Mouse (Mus musculus) spleen, adult 2 months (tissue): ENCODE data around the gene Spata46. TPM values are rescaled to one million over a fixed set of nuclear protein-coding genes. Genes with fewer than 3 reads are reported as not detected.

ENCODE experiments used
- DNase-seq, 2 experiments: peaks; one replicate each; pipeline versions ENCODE4 v3.0.0 to v3.0.0-alpha.2; 2012 to 2021; ENCODE audit warnings: low spot score in 2 of 2, low read depth in 1 of 2
- H3K27ac ChIP-seq: fragments of 200-500 bp; 2 replicates; pipeline ENCODE4 v1.5.1; 2012; ENCODE audit warnings: low read length, inconsistent platforms; ENCODE audit not compliant: insufficient read depth
- H3K27me3 ChIP-seq: fragments of 200-500 bp; 2 replicates; pipeline ENCODE4 v1.6.1; 2012; ENCODE audit warnings: mild to moderate bottlenecking, moderate library complexity, low read length, inconsistent platforms; ENCODE audit not compliant: control insufficient read depth, insufficient read depth
- H3K36me3 ChIP-seq: fragments of 200-500 bp; 2 replicates; pipeline ENCODE4 v1.6.1; 2012; ENCODE audit warnings: mild to moderate bottlenecking, low read length, inconsistent platforms; ENCODE audit not compliant: control insufficient read depth, insufficient read depth
- H3K4me1 ChIP-seq: fragments of 200-500 bp; 2 replicates; pipeline ENCODE4 v1.6.1; 2011; ENCODE audit warnings: inconsistent platforms; ENCODE audit not compliant: control insufficient read depth, insufficient read depth, insufficient read length
- H3K4me3 ChIP-seq: fragments of 200-500 bp; 2 replicates; pipeline ENCODE4 v1.5.1; 2011; ENCODE audit warnings: mild to moderate bottlenecking, inconsistent platforms; ENCODE audit not compliant: insufficient read depth, insufficient read length; ENCODE audit errors: extremely low read depth
- CTCF ChIP-seq: fragments of 200-500 bp; IDR thresholded peaks from 2 replicates; pipeline ENCODE4 v1.5.1; 2011; ENCODE audit warnings: mild to moderate bottlenecking, inconsistent platforms; ENCODE audit not compliant: insufficient read depth, insufficient read length, insufficient replicate concordance; ENCODE audit errors: extremely low read depth
- POLR2A ChIP-seq: fragments of 200-500 bp; IDR thresholded peaks from 2 replicates; pipeline ENCODE4 v1.6.1; 2011; ENCODE audit warnings: low read depth, low read length, inconsistent platforms
- WGBS: fragments of 180-500 bp; shearing (Covaris S2); methylation state at CpG from one replicate; pipeline ENCODE4 v1.1.7; 2018; 5-methylcytosine and 5-hydroxymethylcytosine counted together
- polyA plus RNA-seq: library from polyadenylated mRNA; depleted of rRNA; stranded (reverse); fragments of >200 nt; gene quantifications from 2 replicates; pipeline ENCODE4 v1.2.3, GENCODE M21; 2012

The Spata46 gene
- polyA plus RNA-seq, 1 experiment: not detected

- TF ChIP-seq POLR2A (no peak), CTCF (no peak)
- Histone ChIP-seq H3K4me1 (no peaks in the 10 kb centered on the region), H3K27me3 (no peaks in the 10 kb centered on the region), H3K36me3 (no peaks in the 10 kb centered on the region), H3K27ac (no peak overlapping the region), H3K4me3 (no peak overlapping the region)
- no peak for DNase-seq
- 49% methylated on average over 9 of the region's 9 CpGs for WGBS
Measured at GRCm38 (mm10) chr1:170292239-170292951, 16.2 kb upstream of the Spata46 start.

- no peak overlapping the region for H3K4me3 ChIP-seq
Measured at GRCm38 (mm10) chr1:170293257-170293656, 15.3 kb upstream of the Spata46 start.

GRCm38 (mm10) chr1:170294786-170295570 lies 13.6 kb upstream of the Spata46 start:
- Histone ChIP-seq H3K27me3 (no peaks in the 10 kb centered on the region), H3K27ac (no peak overlapping the region), H3K4me1 (no peaks in the 10 kb centered on the region), H3K36me3 (no peaks in the 10 kb centered on the region), H3K4me3 (no peak overlapping the region)
- no peak for DNase-seq
- TF ChIP-seq CTCF (no peak), POLR2A (no peak)
- 91% methylated on average over 15 of the region's 15 CpGs for WGBS

More at GRCm38 (mm10) chr1:170293257-170293656, 15.3 kb upstream of the Spata46 start:
- DNase-seq: no peak
- WGBS: 82% methylated on average over 5 of the region's 5 CpGs
- no peaks in the 10 kb centered on the region for H3K36me3 ChIP-seq
- no peaks in the 10 kb centered on the region for H3K27me3 ChIP-seq
- H3K4me1 ChIP-seq: no peaks in the 10 kb centered on the region
- TF ChIP-seq POLR2A (no peak), CTCF (no peak)
- H3K27ac ChIP-seq: no peak overlapping the region

- DNase-seq: no peak
- Histone ChIP-seq H3K4me1 (no peaks in the 10 kb centered on the region), H3K4me3 (no peak overlapping the region), H3K36me3 (no peaks in the 10 kb centered on the region), H3K27ac (no peak overlapping the region), H3K27me3 (no peaks in the 10 kb centered on the region)
- WGBS: 29% methylated on average over 4 of the region's 4 CpGs
- TF ChIP-seq CTCF (no peak), POLR2A (no peak)
Measured at GRCm38 (mm10) chr1:170299496-170299895, 9.1 kb upstream of the Spata46 start.

GRCm38 (mm10) chr1:170301686-170302085 lies 6.9 kb upstream of the Spata46 start:
- Histone ChIP-seq H3K27me3 (no peaks in the 10 kb centered on the region), H3K4me3 (no peak overlapping the region), H3K27ac (no peak overlapping the region), H3K36me3 (no peaks in the 10 kb centered on the region), H3K4me1 (no peaks in the 10 kb centered on the region)
- TF ChIP-seq CTCF (no peak), POLR2A (no peak)
- DNase-seq: no peak
- WGBS: 94% methylated on average over 9 of the region's 9 CpGs

- Histone ChIP-seq H3K36me3 (no peaks in the 10 kb centered on the region), H3K27me3 (no peaks in the 10 kb centered on the region), H3K27ac (no peak overlapping the region), H3K4me3 (no peak overlapping the region), H3K4me1 (no peaks in the 10 kb centered on the region)
- DNase-seq: no peak
- TF ChIP-seq POLR2A (no peak), CTCF (no peak)
- 89% methylated on average over 6 of the region's 6 CpGs for WGBS
Measured at GRCm38 (mm10) chr1:170302456-170302855, 6.1 kb upstream of the Spata46 start.

GRCm38 (mm10) chr1:170303103-170303502 lies 5.5 kb upstream of the Spata46 start:
- Histone ChIP-seq H3K27ac (no peak overlapping the region), H3K4me1 (no peaks in the 10 kb centered on the region), H3K36me3 (no peaks in the 10 kb centered on the region), H3K4me3 (no peak overlapping the region), H3K27me3 (no peaks in the 10 kb centered on the region)
- WGBS: 94% methylated on average over 6 of the region's 6 CpGs
- no peak for TF ChIP-seq POLR2A
- TF ChIP-seq CTCF: no peak
- DNase-seq: no peak
